Mouse (Mus musculus): Measurements from ENCODE around the gene Gm4353. TPM values are rescaled to one million over a fixed set of nuclear protein-coding genes. Genes with fewer than 3 reads are reported as not detected.
A peak's percentile ranks its signal among the peaks of the same experiment; 100 is the strongest.
"Not testable (repeated sequence)": the region's sequence is repeated elsewhere in the genome, so short reads cannot be mapped to it uniquely, and the experiment has no call there.

The Gm4353 gene
- polyA plus RNA-seq (2017; shearing (Covaris generic)) = 1 to 10 TPM in 1 of 2 experiments, under 1 TPM in 1; 0.82 to 1.3 TPM

- not testable (repeated sequence) for ATAC-seq
Measured at GRCm38 (mm10) chr7:116084366-116084765, at the start of gene Gm4353. Gene Gm4353, minus strand, starts transcription at chr7:116084635.

GRCm38 (mm10) chr7:116132078-116132477, 47.6 kb upstream of the Gm4353 start:
- ATAC-seq = peak; percentile 52

GRCm38 (mm10) chr7:116131390-116131789, 47.0 kb upstream of the Gm4353 start:
- no peak for ATAC-seq

- no peak for ATAC-seq
Measured at GRCm38 (mm10) chr7:116129374-116129773, 44.9 kb upstream of the Gm4353 start.

- ATAC-seq = no peak
Measured at GRCm38 (mm10) chr7:116128286-116128685, 43.9 kb upstream of the Gm4353 start.

GRCm38 (mm10) chr7:116127052-116127451, 42.6 kb upstream of the Gm4353 start:
- ATAC-seq = no peak

GRCm38 (mm10) chr7:116125671-116126070, 41.2 kb upstream of the Gm4353 start:
- no peak for ATAC-seq

GRCm38 (mm10) chr7:116124057-116124456, 39.6 kb upstream of the Gm4353 start:
- ATAC-seq = no peak

GRCm38 (mm10) chr7:116123597-116123985, 39.2 kb upstream of the Gm4353 start:
- ATAC-seq = no peak

- ATAC-seq = no peak
Measured at GRCm38 (mm10) chr7:116122981-116123596, 38.7 kb upstream of the Gm4353 start.

- ATAC-seq = no peak
Measured at GRCm38 (mm10) chr7:116121202-116121601, 36.8 kb upstream of the Gm4353 start.

- no peak for ATAC-seq
Measured at GRCm38 (mm10) chr7:116120737-116121136, 36.3 kb upstream of the Gm4353 start.

GRCm38 (mm10) chr7:116119306-116119857, 34.9 kb upstream of the Gm4353 start:
- ATAC-seq = no peak

- ATAC-seq = no peak
Measured at GRCm38 (mm10) chr7:116115991-116116390, 31.6 kb upstream of the Gm4353 start.

GRCm38 (mm10) chr7:116115216-116115930, 30.9 kb upstream of the Gm4353 start:
- no peak for ATAC-seq

GRCm38 (mm10) chr7:116111546-116111945, 27.1 kb upstream of the Gm4353 start:
- ATAC-seq = no peak

GRCm38 (mm10) chr7:116110661-116111060, 26.2 kb upstream of the Gm4353 start:
- no peak for ATAC-seq

- no peak for ATAC-seq
Measured at GRCm38 (mm10) chr7:116103091-116103490, 18.7 kb upstream of the Gm4353 start.

- ATAC-seq = no peak
Measured at GRCm38 (mm10) chr7:116099952-116100528, 15.6 kb upstream of the Gm4353 start.

- ATAC-seq = peak; percentile 41
Measured at GRCm38 (mm10) chr7:116093466-116093850, 9.0 kb upstream of the Gm4353 start.

GRCm38 (mm10) chr7:116092710-116093465, 8.5 kb upstream of the Gm4353 start:
- peak; percentile 99 for ATAC-seq

- no peak for ATAC-seq
Measured at GRCm38 (mm10) chr7:116060739-116061138, 23.7 kb downstream of the Gm4353 start.

All from activated CD4-positive, CD25-positive, alpha-beta regulatory T cell, adult 4 months (primary cell).